Mouse (Mus musculus) stomach, postnatal 0 days (tissue): ENCODE results near the gene Mapk1ip1l. TPM values are rescaled to one million over a fixed set of nuclear protein-coding genes. Genes with fewer than 3 reads are reported as not detected.

Source experiments
- ATAC-seq: fragments of 200-750 bp; cut with Nextera tagmentation; 2 replicates; pipeline ENCODE4 v1.8.0; 2017; ENCODE audit not compliant: low FRiP score, low TSS enrichment
- DNase-seq: peaks from one replicate; pipeline ENCODE4 v3.0.0-alpha.2; 2016; ENCODE audit warnings: low spot score
- H3K27ac ChIP-seq: fragments of 300-500 bp; sonication (generic); replicated peaks from 2 replicates; pipeline ENCODE4 v1.5.1; 2014; ENCODE audit warnings: mild to moderate bottlenecking, control low read depth
- H3K27me3 ChIP-seq: fragments of 300-500 bp; sonication (generic); 2 replicates; pipeline ENCODE4 v1.6.1; 2014; ENCODE audit warnings: low read length; ENCODE audit not compliant: control insufficient read depth, insufficient read depth
- H3K36me3 ChIP-seq: fragments of 300-500 bp; sonication (generic); 2 replicates; pipeline ENCODE4 v1.6.1; 2014; ENCODE audit warnings: low read length, mixed read lengths; ENCODE audit not compliant: control insufficient read depth, insufficient read depth
- H3K4me1 ChIP-seq: fragments of 300-500 bp; sonication (generic); replicated peaks from 2 replicates; pipeline ENCODE4 v1.6.1; 2014; ENCODE audit warnings: antibody characterized with exemption; ENCODE audit not compliant: control insufficient read depth, insufficient read depth
- H3K4me2 ChIP-seq: fragments of 300-500 bp; sonication (generic); replicated peaks from 2 replicates; pipeline ENCODE4 v1.6.1; 2014; ENCODE audit warnings: low read depth, mild to moderate bottlenecking, control low read depth, moderate library complexity
- H3K4me3 ChIP-seq: fragments of 300-500 bp; sonication (generic); 2 replicates; pipeline ENCODE4 v1.5.1; 2014; ENCODE audit warnings: low read depth, low read length, control low read depth
- H3K9ac ChIP-seq: fragments of 300-500 bp; sonication (generic); 2 replicates; pipeline ENCODE4 v1.6.1; 2014; ENCODE audit warnings: mild to moderate bottlenecking, low read length, control low read depth, mixed read lengths
- H3K9me3 ChIP-seq: fragments of 300-500 bp; sonication (generic); 2 replicates; pipeline ENCODE4 v1.6.1; 2016; ENCODE audit warnings: low read length; ENCODE audit not compliant: control insufficient read depth
- CTCF ChIP-seq: IDR thresholded peaks from 2 replicates; pipeline ENCODE4 v1.5.1; 2016; ENCODE audit warnings: antibody characterized with exemption, low read depth, mild to moderate bottlenecking, moderate library complexity
- EP300 ChIP-seq: optimal IDR thresholded peaks from 2 replicates; pipeline ENCODE3; 2016; ENCODE audit warnings: antibody characterized with exemption
- WGBS: fragments of 180-500 bp; shearing (Covaris S2); extraction: QIAGEN DNeasy Blood & Tissue Kit; methylation state at CpG from one replicate; pipeline ENCODE4 v1.1.7; 2014; 5-methylcytosine and 5-hydroxymethylcytosine counted together
- polyA plus RNA-seq: library from polyadenylated mRNA; unstranded; fragments of >200 nt; fragmentation: Nextera tagmentation; extraction: Ambion mirVana; gene quantifications from 2 replicates; pipeline ENCODE4 v1.2.1, GENCODE M21; 2015

Gene Mapk1ip1l
- polyA plus RNA-seq, 1 experiment from 2014 or later, result 21.3 TPM

DNA sequence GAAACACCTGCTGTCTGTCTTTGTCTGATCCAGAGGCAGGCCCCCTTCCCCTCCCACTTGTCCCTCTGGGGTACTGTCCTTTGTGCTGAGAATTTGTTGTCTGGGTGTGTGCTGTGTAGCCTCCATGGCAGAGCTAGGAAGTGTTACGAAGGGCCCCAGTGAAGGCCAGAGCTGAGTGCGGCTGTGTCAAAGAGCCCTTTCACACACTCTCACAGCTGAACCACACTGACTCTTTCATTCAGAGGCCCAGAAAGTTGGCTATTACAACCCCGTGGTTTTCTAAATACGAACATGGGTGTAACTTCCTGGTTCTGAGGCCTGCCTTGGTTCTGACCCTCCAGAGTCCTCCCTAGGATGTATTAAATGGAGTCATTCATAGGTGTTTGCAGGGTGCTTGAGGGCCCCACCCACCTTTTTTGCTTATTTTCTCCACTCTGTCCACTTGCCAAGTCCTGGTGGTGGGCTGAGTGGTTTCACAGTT, 43.8 kb downstream of the Mapk1ip1l start:
- TF ChIP-seq CTCF, result no peak
- no peak for TF ChIP-seq EP300
- H3K27me3 ChIP-seq, result no peaks in the 10 kb centered on the region
- no peak for DNase-seq
- no peak overlapping the region for H3K27ac ChIP-seq
- no peak overlapping the region for H3K4me3 ChIP-seq
- H3K36me3 ChIP-seq, result no peaks in the 10 kb centered on the region
- no peak overlapping the region for H3K4me2 ChIP-seq
- no peak overlapping the region for H3K9ac ChIP-seq
- no peaks in the 10 kb centered on the region for H3K9me3 ChIP-seq
- peak; percentile 65; the same call in 1 of the 2 replicates for ATAC-seq
- WGBS, result 60% methylated on average over 4 of the region's 4 CpGs
- H3K4me1 ChIP-seq, result no peaks in the 10 kb centered on the region

DNA sequence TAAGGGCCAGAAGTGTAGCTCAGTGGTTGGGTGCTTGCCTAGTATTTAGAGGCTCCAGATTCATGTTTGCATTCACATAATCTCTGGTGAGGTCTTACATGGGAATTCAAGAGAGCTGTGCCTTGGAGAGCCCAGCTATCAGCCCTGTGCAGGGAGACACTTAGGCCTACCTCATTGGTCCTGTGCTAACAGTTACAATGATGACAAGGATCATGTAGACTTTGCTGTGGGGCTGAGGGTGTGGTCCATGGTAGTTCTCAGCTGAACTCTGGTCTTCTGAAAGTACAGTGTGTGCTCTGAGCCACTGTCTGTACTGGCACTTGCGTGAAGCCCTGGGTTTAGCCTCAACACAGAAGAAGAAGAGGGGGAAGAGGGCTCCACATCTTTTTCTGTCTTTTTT, 48.6 kb downstream of the Mapk1ip1l start:
- Histone ChIP-seq H3K27ac (no peak overlapping the region), H3K4me2 (no peak overlapping the region), H3K9ac (no peak overlapping the region), H3K4me3 (no peak overlapping the region), H3K36me3 (no peaks in the 10 kb centered on the region), H3K9me3 (no peaks in the 10 kb centered on the region), H3K4me1 (no peaks in the 10 kb centered on the region), H3K27me3 (no peaks in the 10 kb centered on the region)
- no peak for DNase-seq
- 76% methylated on average over 1 of the region's 1 CpGs for WGBS
- TF ChIP-seq EP300 (no peak), CTCF (no peak)
- peak; percentile 81 for ATAC-seq

DNA sequence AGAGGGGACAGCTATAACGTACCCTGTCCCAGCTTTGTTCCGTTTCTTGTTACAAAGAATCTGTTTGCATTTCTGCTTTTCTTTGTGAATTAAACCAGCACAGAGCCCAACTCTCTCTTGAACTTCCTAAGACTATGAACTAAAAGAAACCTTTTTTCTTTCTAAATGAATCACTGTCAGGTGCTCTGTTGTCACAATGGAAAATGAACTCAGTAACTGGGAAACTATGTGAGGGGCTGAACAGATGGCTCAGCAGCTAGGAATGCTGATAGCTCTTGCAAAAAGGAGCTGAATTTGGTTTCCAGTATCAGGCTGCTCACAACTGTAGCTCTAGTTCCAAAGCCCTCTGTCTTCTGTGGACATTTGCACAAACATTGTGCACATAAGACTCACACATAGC, 52.9 kb downstream of the Mapk1ip1l start:
- no peak overlapping the region for H3K4me3 ChIP-seq
- H3K4me1 ChIP-seq, result no peaks in the 10 kb centered on the region; the same call in 1 of the 2 replicates
- H3K4me2 ChIP-seq, result no peak overlapping the region
- H3K27me3 ChIP-seq, result no peaks in the 10 kb centered on the region
- DNase-seq, result no peak
- H3K27ac ChIP-seq, result 0 out of 2 replicates have a peak overlapping the region, but pooled peaks have one; percentile 8
- H3K9me3 ChIP-seq, result no peaks in the 10 kb centered on the region
- no peak for ATAC-seq
- TF ChIP-seq CTCF (no peak), EP300 (no peak)
- no peak overlapping the region for H3K9ac ChIP-seq
- H3K36me3 ChIP-seq, result no peaks in the 10 kb centered on the region
- WGBS, result 61% methylated on average over 2 of the region's 2 CpGs

DNA sequence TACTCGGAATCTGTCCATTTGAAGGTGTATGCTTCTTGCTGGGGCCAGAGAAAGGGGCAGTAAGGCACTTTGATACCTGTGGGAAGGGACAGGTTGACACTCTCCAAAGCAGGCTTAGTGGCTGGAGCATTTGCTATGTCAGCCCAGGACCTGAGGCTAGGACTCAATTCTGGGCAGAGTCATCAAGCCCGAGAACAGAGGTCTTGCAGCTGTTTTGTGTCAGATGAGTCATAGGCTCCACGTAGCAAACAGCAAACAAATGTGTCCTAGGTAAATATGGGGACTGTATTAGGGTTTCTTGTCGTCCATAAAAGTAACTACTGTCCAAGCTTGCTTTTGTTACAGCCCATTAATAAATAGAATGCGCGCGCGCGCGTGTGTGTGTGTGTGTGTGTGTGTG, 54.2 kb downstream of the Mapk1ip1l start:
- Histone ChIP-seq H3K4me1 (no peaks in the 10 kb centered on the region; the same call in 1 of the 2 replicates), H3K27ac (no peak overlapping the region), H3K9ac (no peak overlapping the region), H3K4me2 (no peak overlapping the region), H3K27me3 (no peaks in the 10 kb centered on the region), H3K9me3 (no peaks in the 10 kb centered on the region), H3K36me3 (no peaks in the 10 kb centered on the region), H3K4me3 (no peak overlapping the region)
- TF ChIP-seq EP300, result no peak
- TF ChIP-seq CTCF, result no peak
- DNase-seq (no peak), ATAC-seq (no peak)
- WGBS, result 81% methylated on average over 10 of the region's 10 CpGs

DNA sequence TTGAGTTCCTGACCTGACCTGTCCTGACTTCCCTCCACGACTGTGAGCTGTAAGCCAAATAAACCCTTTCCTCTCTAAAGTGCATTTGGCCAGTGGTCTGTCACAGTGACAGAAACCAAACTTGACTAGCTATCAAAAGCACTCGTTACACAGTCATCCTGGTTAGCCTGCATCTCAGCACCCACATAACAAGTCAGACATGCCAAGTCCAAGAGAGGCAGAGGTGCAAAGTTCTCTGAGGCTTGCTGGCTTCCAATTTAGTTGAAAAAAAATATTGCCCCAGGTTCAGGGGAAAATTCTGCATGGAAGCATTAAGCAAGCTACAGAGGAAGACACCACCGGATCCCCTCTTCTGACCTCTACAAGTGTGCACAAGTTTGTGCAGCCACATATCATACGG, 55.2 kb downstream of the Mapk1ip1l start:
- Histone ChIP-seq H3K27me3 (no peaks in the 10 kb centered on the region), H3K4me2 (no peak overlapping the region), H3K9me3 (no peaks in the 10 kb centered on the region), H3K36me3 (no peaks in the 10 kb centered on the region), H3K4me1 (no peaks in the 10 kb centered on the region; the same call in 1 of the 2 replicates), H3K27ac (no peak overlapping the region), H3K4me3 (no peak overlapping the region), H3K9ac (no peak overlapping the region)
- TF ChIP-seq EP300, result no peak
- no peak for TF ChIP-seq CTCF
- DNase-seq (no peak), ATAC-seq (no peak)
- 66% methylated on average over 4 of the region's 4 CpGs for WGBS

DNA sequence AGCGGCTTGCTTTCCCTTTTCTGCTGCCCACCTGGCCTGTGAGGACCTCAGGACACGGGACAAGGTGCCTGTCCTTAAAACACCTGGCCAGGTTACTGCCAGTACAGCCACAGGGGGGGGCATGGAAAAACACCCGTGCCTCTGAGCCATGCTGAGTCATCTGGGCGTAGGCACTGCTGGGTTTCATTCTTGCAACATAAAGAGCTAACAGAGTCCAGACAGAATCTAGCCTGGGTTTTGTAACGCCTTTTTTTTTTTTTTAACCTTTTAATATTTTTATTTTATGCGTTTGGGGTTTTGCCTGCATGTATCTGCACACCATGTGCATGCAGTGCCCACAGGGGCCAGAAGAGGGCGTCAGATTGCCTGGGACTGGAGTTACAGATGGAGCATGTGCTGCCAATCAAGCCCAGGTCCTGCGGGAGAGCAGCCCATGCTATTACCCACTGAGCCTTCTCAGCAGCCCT, 56.1 kb downstream of the Mapk1ip1l start:
- TF ChIP-seq CTCF (peak; percentile 61), EP300 (no peak)
- no peaks in the 10 kb centered on the region for H3K36me3 ChIP-seq
- ATAC-seq (peak; percentile 93), DNase-seq (peak; percentile 87)
- 0 out of 2 replicates have a peak overlapping the region, but pooled peaks have one; percentile 53 for H3K27ac ChIP-seq
- H3K4me2 ChIP-seq, result no peak overlapping the region
- no peaks in the 10 kb centered on the region for H3K27me3 ChIP-seq
- H3K9me3 ChIP-seq, result no peaks in the 10 kb centered on the region
- no peak overlapping the region for H3K9ac ChIP-seq
- H3K4me1 ChIP-seq, result no peaks in the 10 kb centered on the region; the same call in 1 of the 2 replicates
- no peak overlapping the region for H3K4me3 ChIP-seq
- WGBS, result 53% methylated on average over 8 of the region's 8 CpGs
